Mouse (Mus musculus) cerebellum, postnatal 4 days (tissue): Measurements from ENCODE around the gene Raet1e.
"Not testable (repeated sequence)": the region's sequence is repeated elsewhere in the genome, so short reads cannot be mapped to it uniquely, and the experiment has no call there.

Experiments
- DNase-seq, 2 experiments: peaks; one replicate each; pipeline ENCODE4 v3.0.0; 2022; ENCODE audit warnings: low spot score in 2 of 2, mixed read lengths in 1 of 2

The Raet1e gene

GRCm38 (mm10) chr10:22273684-22274305 lies 115.4 kb downstream of the Raet1e start:
- DNase-seq, result no peak

GRCm38 (mm10) chr10:22274445-22275057 lies 116.2 kb downstream of the Raet1e start:
- DNase-seq, result no peak

- DNase-seq, result not testable (repeated sequence)
Measured at GRCm38 (mm10) chr10:22278468-22278867, 120.1 kb downstream of the Raet1e start.

- no peak for DNase-seq
Measured at GRCm38 (mm10) chr10:22282816-22283215, 124.4 kb downstream of the Raet1e start.

GRCm38 (mm10) chr10:22295676-22296075 lies 137.3 kb downstream of the Raet1e start:
- DNase-seq, result no peak

GRCm38 (mm10) chr10:22297033-22297762 lies 138.8 kb downstream of the Raet1e start:
- no peak for DNase-seq

- no peak for DNase-seq
Measured at GRCm38 (mm10) chr10:22297766-22298461, 139.5 kb downstream of the Raet1e start.

GRCm38 (mm10) chr10:22299324-22299723 lies 141.0 kb downstream of the Raet1e start:
- DNase-seq, result no peak

GRCm38 (mm10) chr10:22301641-22302040 lies 143.3 kb downstream of the Raet1e start:
- DNase-seq, result no peak

- DNase-seq, result no peak
Measured at GRCm38 (mm10) chr10:22302344-22303057, 144.1 kb downstream of the Raet1e start.

- DNase-seq, result no peak
Measured at GRCm38 (mm10) chr10:22303736-22304135, 145.4 kb downstream of the Raet1e start.

- DNase-seq, result no peak
Measured at GRCm38 (mm10) chr10:22305801-22306200, 147.4 kb downstream of the Raet1e start.

GRCm38 (mm10) chr10:22306452-22306851 lies 148.1 kb downstream of the Raet1e start:
- no peak for DNase-seq

GRCm38 (mm10) chr10:22308221-22308620 lies 149.9 kb downstream of the Raet1e start:
- no peak for DNase-seq

- no peak for DNase-seq
Measured at GRCm38 (mm10) chr10:22322858-22323257, 164.5 kb downstream of the Raet1e start.

- not testable (repeated sequence) for DNase-seq
Measured at GRCm38 (mm10) chr10:22345721-22346120, 187.4 kb downstream of the Raet1e start.

GRCm38 (mm10) chr10:22353548-22354195 lies 195.3 kb downstream of the Raet1e start:
- DNase-seq, result not testable (repeated sequence)

GRCm38 (mm10) chr10:22354196-22354574 lies 195.8 kb downstream of the Raet1e start:
- DNase-seq, result not testable (repeated sequence)

GRCm38 (mm10) chr10:22357373-22357772 lies 199.0 kb downstream of the Raet1e start:
- DNase-seq, result not testable (repeated sequence)

GRCm38 (mm10) chr10:22360252-22360651 lies 201.9 kb downstream of the Raet1e start, which contains the start of gene Raet1d:
TSS of gene Raet1d (plus strand) at chr10:22360552.
- DNase-seq, result not testable (repeated sequence)

- DNase-seq, result not testable (repeated sequence)
Measured at GRCm38 (mm10) chr10:22360957-22361356, 202.6 kb downstream of the Raet1e start.
